Comparison of ENCODE assay signal across 7 mouse cellular contexts in the genomic region with DNA sequence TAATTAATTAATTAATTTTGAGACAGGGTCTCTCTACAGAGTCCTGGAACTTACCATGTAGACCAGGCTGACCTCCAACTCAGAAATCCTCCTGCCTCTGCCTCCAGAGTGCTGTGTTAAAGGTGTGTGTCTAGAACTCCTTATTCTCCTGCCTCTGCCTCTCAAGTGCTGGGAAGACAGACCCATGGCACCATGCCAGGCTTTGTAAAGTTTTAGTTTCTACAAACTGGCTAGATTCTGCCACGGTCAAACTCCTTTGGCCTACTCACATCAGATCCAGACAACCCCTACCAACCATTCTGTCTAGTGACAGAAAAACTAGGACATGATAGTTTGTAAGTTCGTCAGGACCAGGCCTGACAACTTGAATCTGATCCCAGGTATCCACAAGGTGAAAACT. TPM values are rescaled to one million over a fixed set of nuclear protein-coding genes. Genes with fewer than 3 reads are reported as not detected.
DNase-seq lines count a peak whose midpoint lies in the region; ATAC-seq and TF ChIP-seq lines count a peak whose summit lies in the region.

No protein-coding gene starts in this region.

- no peaks in the 10 kb centered on the region for H3K27me3 ChIP-seq in lung, embryonic 15.5 days
- no peaks in the 10 kb centered on the region for H3K27me3 ChIP-seq in forebrain, embryonic 13.5 days
- no peaks in the 10 kb centered on the region for H3K27me3 ChIP-seq in limb, embryonic 12.5 days
- no peaks in the 10 kb centered on the region for H3K27me3 ChIP-seq in stomach, embryonic 14.5 days (ENCODE audit: control insufficient read depth, insufficient read depth, low read length)
- H3K27me3 ChIP-seq in thymus, adult 2 months (ENCODE audit: control insufficient read depth, insufficient read depth, low read length): no peaks in the 10 kb centered on the region

- WGBS in lung, embryonic 15.5 days: 66% methylated on average over 2 of the region's 2 CpGs
- WGBS in forebrain, embryonic 13.5 days: 85% methylated on average over 2 of the region's 2 CpGs
- WGBS in limb, embryonic 12.5 days: 89% methylated on average over 2 of the region's 2 CpGs
- 84% methylated on average over 2 of the region's 2 CpGs for WGBS in stomach, embryonic 14.5 days
- 88% methylated on average over 2 of the region's 2 CpGs for WGBS in thymus, adult 2 months

- no peak for ATAC-seq in lung, embryonic 15.5 days (ENCODE audit: borderline replicate concordance, extremely low read depth, low FRiP score, low TSS enrichment)
- no peak for ATAC-seq in forebrain, embryonic 13.5 days
- ATAC-seq in limb, embryonic 12.5 days (ENCODE audit: insufficient number of reproducible peaks, insufficient read depth, low FRiP score, low TSS enrichment, low read depth): no peak
- ATAC-seq in stomach, embryonic 14.5 days (ENCODE audit: insufficient number of reproducible peaks, insufficient read depth, low FRiP score, low read depth): no peak

- no peak for TF ChIP-seq CTCF in thymus, adult 2 months (IDR thresholded peaks at IDR 0.05; ENCODE audit: borderline replicate concordance, control insufficient read depth, extremely low read depth, insufficient read depth, low read length, poor library complexity)

- DNase-seq in lung, postnatal 4 days: no peak
- no peak for DNase-seq in adrenal gland, adult 8-10 months
- DNase-seq in thymus, adult 2 months: no peak

- no peaks in the 10 kb centered on the region for H3K9me3 ChIP-seq in lung, embryonic 15.5 days
- no peaks in the 10 kb centered on the region for H3K9me3 ChIP-seq in forebrain, embryonic 13.5 days (replicated peaks)
- no peaks in the 10 kb centered on the region for H3K9me3 ChIP-seq in limb, embryonic 12.5 days
- H3K9me3 ChIP-seq in stomach, embryonic 14.5 days (ENCODE audit: control insufficient read depth, low read depth, low read length): no peaks in the 10 kb centered on the region

- H3K9ac ChIP-seq in lung, embryonic 15.5 days: peak overlapping the region; percentile 82; the same call in 1 of the 2 replicates
- peak overlapping the region; percentile 86 for H3K9ac ChIP-seq in forebrain, embryonic 13.5 days
- H3K9ac ChIP-seq in limb, embryonic 12.5 days (replicated peaks): 0 out of 2 replicates have a peak overlapping the region, but pooled peaks have one; percentile 84
- no peak overlapping the region for H3K9ac ChIP-seq in stomach, embryonic 14.5 days (replicated peaks; ENCODE audit: low read depth, low read length)

- peaks cover 28% of the 10 kb centered on the region for H3K4me1 ChIP-seq in lung, embryonic 15.5 days
- H3K4me1 ChIP-seq in forebrain, embryonic 13.5 days: peaks cover 39% of the 10 kb centered on the region
- peaks cover 24% of the 10 kb centered on the region for H3K4me1 ChIP-seq in limb, embryonic 12.5 days (replicated peaks)
- H3K4me1 ChIP-seq in stomach, embryonic 14.5 days (ENCODE audit: control insufficient read depth, insufficient read depth, low read length): peaks cover 23% of the 10 kb centered on the region
- H3K4me1 ChIP-seq in thymus, adult 2 months (replicated peaks; ENCODE audit: control insufficient read depth, insufficient read depth, low read length): peaks cover 9% of the 10 kb centered on the region

- H3K4me3 ChIP-seq in lung, embryonic 15.5 days: peak overlapping the region; percentile 82
- peak overlapping the region; percentile 95 for H3K4me3 ChIP-seq in forebrain, embryonic 13.5 days
- peak overlapping the region; percentile 96 for H3K4me3 ChIP-seq in limb, embryonic 12.5 days (replicated peaks)
- 0 out of 2 replicates have a peak overlapping the region, but pooled peaks have one; percentile 79 for H3K4me3 ChIP-seq in stomach, embryonic 14.5 days (ENCODE audit: low read depth, low read length)
- H3K4me3 ChIP-seq in thymus, adult 2 months (ENCODE audit: control insufficient read depth, insufficient read depth, low read length): no peak overlapping the region

- H3K36me3 ChIP-seq in lung, embryonic 15.5 days: peaks cover 49% of the 10 kb centered on the region
- H3K36me3 ChIP-seq in forebrain, embryonic 13.5 days (ENCODE audit: poor library complexity, severe bottlenecking): peaks cover 50% of the 10 kb centered on the region
- peaks cover 56% of the 10 kb centered on the region for H3K36me3 ChIP-seq in limb, embryonic 12.5 days
- H3K36me3 ChIP-seq in stomach, embryonic 14.5 days (ENCODE audit: control insufficient read depth, insufficient read depth, low read length): peaks cover 26% of the 10 kb centered on the region; the same call in 1 of the 2 replicates
- H3K36me3 ChIP-seq in thymus, adult 2 months (ENCODE audit: control insufficient read depth, insufficient read depth, low read length): peaks cover 12% of the 10 kb centered on the region

- peak overlapping the region; percentile 77 for H3K4me2 ChIP-seq in lung, embryonic 15.5 days
- peak overlapping the region; percentile 79 for H3K4me2 ChIP-seq in forebrain, embryonic 13.5 days
- H3K4me2 ChIP-seq in limb, embryonic 12.5 days: peak overlapping the region; percentile 92
- peak overlapping the region; percentile 92 for H3K4me2 ChIP-seq in stomach, embryonic 14.5 days (replicated peaks; ENCODE audit: low read depth, low read length)

- no peak for TF ChIP-seq POLR2A in thymus, adult 2 months (IDR thresholded peaks at IDR 0.05; ENCODE audit: control insufficient read depth, extremely low read depth, insufficient read depth, low read length, poor library complexity)

- no peak overlapping the region for H3K27ac ChIP-seq in lung, embryonic 15.5 days
- H3K27ac ChIP-seq in forebrain, embryonic 13.5 days: no peak overlapping the region
- H3K27ac ChIP-seq in limb, embryonic 12.5 days: no peak overlapping the region
- no peak overlapping the region for H3K27ac ChIP-seq in stomach, embryonic 14.5 days (ENCODE audit: low read length)
- H3K27ac ChIP-seq in thymus, adult 2 months (ENCODE audit: control insufficient read depth, insufficient read depth, low read length): no peak overlapping the region

RNA-seq across cellular contexts. Expression of a gene that starts 1.4 kb away (rescaled TPM):
- polyA plus RNA-seq in lung, embryonic 15.5 days (2015; fragmentation: Nextera tagmentation; extraction: Ambion mirVana): 23.3 and 24.6 TPM in 2 replicates
- polyA plus RNA-seq in forebrain, embryonic 13.5 days (2015; fragmentation: Nextera tagmentation; extraction: Ambion mirVana): 6.4 and 8.8 TPM in 2 replicates
- polyA plus RNA-seq in limb, embryonic 12.5 days (2016; fragmentation: Nextera tagmentation; extraction: Ambion mirVana): 31.3 and 31.5 TPM in 2 replicates
- polyA plus RNA-seq in stomach, embryonic 14.5 days (2014; fragmentation: Nextera tagmentation; extraction: Ambion mirVana): 10.7 and 11.2 TPM in 2 replicates
- 10 to 100 TPM; 31.1 to 40.8 (median 35.2) TPM for total RNA-seq in adrenal gland, adult 8-10 months (2022)
- 121 and 145 TPM in 2 replicates for polyA plus RNA-seq in thymus, adult 2 months (2012; rRNA removed)

RNA-seq across cellular contexts. Expression of a gene that starts 16.0 kb away (rescaled TPM):
- polyA plus RNA-seq in lung, embryonic 15.5 days (2015; fragmentation: Nextera tagmentation; extraction: Ambion mirVana): 45.6 and 52.3 TPM in 2 replicates
- 48.4 and 55.7 TPM in 2 replicates for polyA plus RNA-seq in forebrain, embryonic 13.5 days (2015; fragmentation: Nextera tagmentation; extraction: Ambion mirVana)
- 61.2 and 72.2 TPM in 2 replicates for polyA plus RNA-seq in limb, embryonic 12.5 days (2016; fragmentation: Nextera tagmentation; extraction: Ambion mirVana)
- 57.3 and 60.9 TPM in 2 replicates for polyA plus RNA-seq in stomach, embryonic 14.5 days (2014; fragmentation: Nextera tagmentation; extraction: Ambion mirVana)
- total RNA-seq in adrenal gland, adult 8-10 months (2022): 10 to 100 TPM; 54.8 to 84.1 (median 67.7) TPM
- 146 and 176 TPM in 2 replicates for polyA plus RNA-seq in thymus, adult 2 months (2012; rRNA removed)

RNA-seq across cellular contexts. Expression of a gene that starts 47.3 kb away (rescaled TPM):
- 15.6 and 16.9 TPM in 2 replicates for polyA plus RNA-seq in lung, embryonic 15.5 days (2015; fragmentation: Nextera tagmentation; extraction: Ambion mirVana)
- polyA plus RNA-seq in forebrain, embryonic 13.5 days (2015; fragmentation: Nextera tagmentation; extraction: Ambion mirVana): 19.1 and 19.5 TPM in 2 replicates
- 16.6 and 17.1 TPM in 2 replicates for polyA plus RNA-seq in limb, embryonic 12.5 days (2016; fragmentation: Nextera tagmentation; extraction: Ambion mirVana)
- 14.6 and 16.2 TPM in 2 replicates for polyA plus RNA-seq in stomach, embryonic 14.5 days (2014; fragmentation: Nextera tagmentation; extraction: Ambion mirVana)
- total RNA-seq in adrenal gland, adult 8-10 months (2022): 10 to 100 TPM in 2 of 4 experiments, 1 to 10 TPM in 2; 7.5 to 10.9 (median 9.4) TPM
- 7.2 and 9.5 TPM in 2 replicates for polyA plus RNA-seq in thymus, adult 2 months (2012; rRNA removed)

RNA-seq across cellular contexts. Expression of a gene that starts 47.3 kb away (rescaled TPM):
- 2.0 and 2.1 TPM in 2 replicates for polyA plus RNA-seq in lung, embryonic 15.5 days (2015; fragmentation: Nextera tagmentation; extraction: Ambion mirVana)
- 0.87 and 0.99 TPM in 2 replicates for polyA plus RNA-seq in forebrain, embryonic 13.5 days (2015; fragmentation: Nextera tagmentation; extraction: Ambion mirVana)
- polyA plus RNA-seq in limb, embryonic 12.5 days (2016; fragmentation: Nextera tagmentation; extraction: Ambion mirVana): 0.78 and 1.6 TPM in 2 replicates
- 3.1 and 3.2 TPM in 2 replicates for polyA plus RNA-seq in stomach, embryonic 14.5 days (2014; fragmentation: Nextera tagmentation; extraction: Ambion mirVana)
- 1 to 10 TPM; 3.0 to 3.8 (median 3.6) TPM for total RNA-seq in adrenal gland, adult 8-10 months (2022)
- 0.31 and 0.32 TPM in 2 replicates for polyA plus RNA-seq in thymus, adult 2 months (2012; rRNA removed)

RNA-seq across cellular contexts. Expression of a gene that starts 57.1 kb away (rescaled TPM):
- polyA plus RNA-seq in lung, embryonic 15.5 days (2015; fragmentation: Nextera tagmentation; extraction: Ambion mirVana): 17.2 TPM in 2 replicates
- polyA plus RNA-seq in forebrain, embryonic 13.5 days (2015; fragmentation: Nextera tagmentation; extraction: Ambion mirVana): 15.5 and 19.4 TPM in 2 replicates
- 20.2 and 21.4 TPM in 2 replicates for polyA plus RNA-seq in limb, embryonic 12.5 days (2016; fragmentation: Nextera tagmentation; extraction: Ambion mirVana)
- polyA plus RNA-seq in stomach, embryonic 14.5 days (2014; fragmentation: Nextera tagmentation; extraction: Ambion mirVana): 10.8 and 13.3 TPM in 2 replicates
- total RNA-seq in adrenal gland, adult 8-10 months (2022): 1 to 10 TPM; 8.4 to 9.7 (median 9.2) TPM
- polyA plus RNA-seq in thymus, adult 2 months (2012; rRNA removed): 26.3 and 32.1 TPM in 2 replicates
